Mouse (Mus musculus): ENCODE results near the gene Arhgef25. TPM values are rescaled to one million over a fixed set of nuclear protein-coding genes. Genes with fewer than 3 reads are reported as not detected.

The Arhgef25 gene
- polyA plus RNA-seq, 1 experiment: 31.8 TPM

DNA sequence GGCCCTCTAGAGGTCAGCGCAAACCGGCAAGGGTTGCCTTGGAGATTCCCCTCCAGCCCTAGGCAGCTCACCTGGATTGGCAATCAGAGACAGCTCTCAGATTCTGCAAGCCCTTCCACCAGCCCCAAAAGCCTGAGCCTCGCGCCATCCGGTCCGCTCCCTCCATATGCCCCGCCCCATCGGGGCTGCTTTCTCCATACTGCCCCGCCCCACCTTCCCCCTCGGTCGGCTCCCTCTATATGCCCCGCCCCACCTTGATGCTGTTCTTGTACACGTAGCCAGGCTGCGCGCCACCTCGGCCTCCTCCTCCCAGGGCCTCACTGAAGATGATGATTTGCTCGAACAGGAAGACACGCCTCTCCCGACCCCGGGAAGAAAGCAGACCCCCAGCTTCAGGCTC lies 6.1 kb downstream of the Arhgef25 start:
- H3K4me3 ChIP-seq (ENCODE audit: insufficient read depth, poor library complexity, severe bottlenecking): no peak overlapping the region
- H3K36me3 ChIP-seq (ENCODE audit: control insufficient read depth, insufficient read depth): no peaks in the 10 kb centered on the region
- H3K79me3 ChIP-seq (ENCODE audit: low read depth): no peaks in the 10 kb centered on the region
- no peaks in the 10 kb centered on the region for H3K79me2 ChIP-seq (ENCODE audit: control insufficient read depth, insufficient read depth)
- TF ChIP-seq CEBPB (IDR thresholded peaks at IDR 0.05; ENCODE audit: low read depth): no peak
- no peak for TF ChIP-seq MYOD1 (IDR thresholded peaks at IDR 0.05; ENCODE audit: control insufficient read depth, insufficient read length, low read depth)
- no peak for TF ChIP-seq CTCF (IDR thresholded peaks at IDR 0.05; ENCODE audit: control insufficient read depth, insufficient read depth, insufficient read length)
- TF ChIP-seq MAX (IDR thresholded peaks at IDR 0.05): no peak
- TF ChIP-seq MYOG (IDR thresholded peaks at IDR 0.05; ENCODE audit: control insufficient read depth, extremely low read depth, insufficient read length): no peak
- TF ChIP-seq USF1 (IDR thresholded peaks at IDR 0.05; ENCODE audit: low read depth): no peak
- TF ChIP-seq FOSL1 (IDR thresholded peaks at IDR 0.05; ENCODE audit: insufficient read depth, low read length, poor library complexity, severe bottlenecking): no peak
- H3ac ChIP-seq (ENCODE audit: control insufficient read depth, insufficient read length, low read depth): no peak overlapping the region
- H3K27me3 ChIP-seq (ENCODE audit: control insufficient read depth, insufficient read depth, insufficient read length): no peaks in the 10 kb centered on the region

DNA sequence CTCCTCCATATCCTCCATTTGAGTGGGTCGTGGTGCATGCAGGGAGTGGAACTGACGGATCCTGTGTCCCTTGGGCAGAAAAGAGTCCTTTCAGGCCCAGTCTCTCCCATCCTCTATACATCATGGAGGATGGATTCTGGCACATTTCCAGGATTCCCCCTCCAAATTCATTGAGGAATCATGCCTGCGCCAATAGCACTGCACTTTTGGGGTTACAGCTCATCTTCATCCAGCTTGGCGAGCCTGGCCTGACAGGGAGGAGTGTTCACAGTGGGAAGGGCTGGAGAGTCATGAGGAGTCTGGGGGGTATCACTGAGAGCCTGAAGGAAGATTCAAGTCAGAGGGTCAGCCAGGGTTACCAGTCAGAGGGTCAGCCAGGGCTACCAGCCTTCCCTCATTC lies 7.3 kb downstream of the Arhgef25 start:
- no peaks in the 10 kb centered on the region for H3K79me2 ChIP-seq (ENCODE audit: control insufficient read depth, insufficient read depth)
- H3ac ChIP-seq (ENCODE audit: control insufficient read depth, insufficient read length, low read depth): no peak overlapping the region
- no peak overlapping the region for H3K4me3 ChIP-seq (ENCODE audit: insufficient read depth, poor library complexity, severe bottlenecking)
- no peaks in the 10 kb centered on the region for H3K27me3 ChIP-seq (ENCODE audit: control insufficient read depth, insufficient read depth, insufficient read length)
- H3K36me3 ChIP-seq (ENCODE audit: control insufficient read depth, insufficient read depth): no peaks in the 10 kb centered on the region
- no peaks in the 10 kb centered on the region for H3K79me3 ChIP-seq (ENCODE audit: low read depth)
- TF ChIP-seq MYOD1 (IDR thresholded peaks at IDR 0.05; ENCODE audit: control insufficient read depth, insufficient read length, low read depth) (no peak), MYOG (IDR thresholded peaks at IDR 0.05; ENCODE audit: control insufficient read depth, extremely low read depth, insufficient read length) (no peak), FOSL1 (IDR thresholded peaks at IDR 0.05; ENCODE audit: insufficient read depth, low read length, poor library complexity, severe bottlenecking) (no peak), USF1 (IDR thresholded peaks at IDR 0.05; ENCODE audit: low read depth) (no peak), CTCF (IDR thresholded peaks at IDR 0.05; ENCODE audit: control insufficient read depth, insufficient read depth, insufficient read length) (no peak), MAX (IDR thresholded peaks at IDR 0.05) (no peak), CEBPB (IDR thresholded peaks at IDR 0.05; ENCODE audit: low read depth) (no peak)

DNA sequence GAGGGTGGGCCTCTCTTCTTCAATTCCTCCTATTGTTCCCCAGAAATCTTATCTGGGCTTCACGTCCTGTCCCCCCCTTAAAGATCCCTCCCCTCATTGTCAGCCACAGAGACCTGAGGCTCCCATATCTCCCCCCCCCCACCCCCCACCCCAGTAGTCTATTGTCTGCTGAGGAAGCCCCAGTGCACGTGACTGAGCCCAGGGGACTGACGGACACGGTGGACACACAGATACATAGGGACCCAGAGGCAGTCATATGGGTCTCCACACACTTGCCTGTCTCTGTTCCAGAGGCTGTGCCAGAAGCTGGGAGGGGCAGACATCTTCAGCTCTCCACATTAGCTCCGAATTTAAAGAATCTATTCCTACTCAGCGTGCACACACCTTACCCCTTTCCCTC lies 8.3 kb downstream of the Arhgef25 start:
- TF ChIP-seq FOSL1 (IDR thresholded peaks at IDR 0.05; ENCODE audit: insufficient read depth, low read length, poor library complexity, severe bottlenecking) (no peak), MYOG (IDR thresholded peaks at IDR 0.05; ENCODE audit: control insufficient read depth, extremely low read depth, insufficient read length) (no peak), MAX (IDR thresholded peaks at IDR 0.05) (no peak)
- Histone ChIP-seq H3K4me3 (ENCODE audit: insufficient read depth, poor library complexity, severe bottlenecking) (no peak overlapping the region), H3K36me3 (ENCODE audit: control insufficient read depth, insufficient read depth) (no peaks in the 10 kb centered on the region), H3K27me3 (ENCODE audit: control insufficient read depth, insufficient read depth, insufficient read length) (no peaks in the 10 kb centered on the region), H3ac (ENCODE audit: control insufficient read depth, insufficient read length, low read depth) (no peak overlapping the region), H3K79me3 (ENCODE audit: low read depth) (no peaks in the 10 kb centered on the region), H3K79me2 (ENCODE audit: control insufficient read depth, insufficient read depth) (no peaks in the 10 kb centered on the region)

DNA sequence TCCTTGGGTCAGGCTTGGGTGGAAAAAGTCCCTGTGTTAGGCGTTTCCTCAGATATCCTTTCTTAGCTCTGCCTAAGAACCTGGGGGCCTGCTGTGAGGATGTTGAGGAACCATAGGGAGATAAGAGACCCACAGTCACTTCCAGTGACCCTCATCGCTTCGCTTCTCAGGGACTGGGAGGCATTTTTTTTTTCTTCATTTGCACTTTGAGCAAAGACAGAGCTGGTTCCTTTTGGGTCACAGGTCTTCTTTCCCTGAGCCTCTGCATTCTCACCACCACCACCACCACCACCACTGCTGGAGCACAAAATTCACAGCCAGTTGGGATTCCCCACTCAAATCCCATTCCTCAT lies 9.2 kb downstream of the Arhgef25 start:
- TF ChIP-seq USF1 (IDR thresholded peaks at IDR 0.05; ENCODE audit: low read depth) (no peak), MAX (IDR thresholded peaks at IDR 0.05) (no peak)
- Histone ChIP-seq H3K27me3 (ENCODE audit: control insufficient read depth, insufficient read depth, insufficient read length) (no peaks in the 10 kb centered on the region), H3K79me2 (ENCODE audit: control insufficient read depth, insufficient read depth) (no peaks in the 10 kb centered on the region), H3K4me3 (ENCODE audit: insufficient read depth, poor library complexity, severe bottlenecking) (no peak overlapping the region), H3ac (ENCODE audit: control insufficient read depth, insufficient read length, low read depth) (no peak overlapping the region), H3K36me3 (ENCODE audit: control insufficient read depth, insufficient read depth) (no peaks in the 10 kb centered on the region), H3K79me3 (ENCODE audit: low read depth) (no peaks in the 10 kb centered on the region)

DNA sequence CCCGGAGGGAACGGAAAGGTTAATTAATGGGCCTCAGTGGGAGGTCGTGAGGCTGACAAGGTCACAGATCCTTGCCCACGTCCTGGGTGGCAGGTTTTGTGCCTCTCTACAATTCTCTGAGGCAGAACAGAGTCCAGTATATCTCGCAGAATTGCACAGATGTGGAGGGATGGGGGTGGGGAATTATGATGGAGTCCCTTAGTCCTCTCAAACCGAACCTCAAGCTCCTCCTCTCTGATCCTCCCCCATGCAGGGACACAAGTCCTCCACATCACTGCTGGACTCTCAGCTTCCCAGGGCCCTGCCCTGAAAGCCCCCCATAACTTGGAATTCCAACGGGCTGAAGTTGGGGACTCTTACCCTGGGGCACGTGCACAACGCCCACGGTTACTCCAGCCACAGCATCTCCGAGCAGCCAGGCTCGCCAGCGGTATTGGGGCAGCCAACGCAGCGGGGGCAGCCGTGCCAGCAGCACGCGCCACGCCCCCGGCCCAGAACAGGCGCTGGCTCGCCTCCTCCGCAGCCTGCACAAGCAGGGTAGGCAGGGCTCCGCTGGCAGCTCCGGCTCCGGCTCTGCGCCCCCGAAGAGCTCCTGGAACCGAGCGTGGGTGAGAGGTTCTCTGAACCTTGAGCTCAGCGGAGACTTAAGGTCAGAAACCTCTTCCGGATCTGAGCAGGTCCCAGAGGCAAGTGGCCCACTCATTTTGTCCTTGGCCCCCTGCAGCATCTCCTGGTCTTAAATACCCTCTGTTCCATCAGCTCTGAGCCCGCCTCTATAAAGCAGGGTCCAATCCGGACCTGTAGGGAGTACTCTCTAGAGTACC lies 9.8 kb downstream of the Arhgef25 start, which contains the start of gene Slc26a10:
TSS of gene Slc26a10 (minus strand) at position 775 of the 824 bp plus-strand sequence.
- TF ChIP-seq MYOG (IDR thresholded peaks at IDR 0.05; ENCODE audit: control insufficient read depth, extremely low read depth, insufficient read length): no peak
- TF ChIP-seq CEBPB (IDR thresholded peaks at IDR 0.05; ENCODE audit: low read depth): no peak
- no peak for TF ChIP-seq FOSL1 (IDR thresholded peaks at IDR 0.05; ENCODE audit: insufficient read depth, low read length, poor library complexity, severe bottlenecking)
- no peak for TF ChIP-seq CTCF (IDR thresholded peaks at IDR 0.05; ENCODE audit: control insufficient read depth, insufficient read depth, insufficient read length)
- no peak for TF ChIP-seq MYOD1 (IDR thresholded peaks at IDR 0.05; ENCODE audit: control insufficient read depth, insufficient read length, low read depth)
- no peak for TF ChIP-seq MAX (IDR thresholded peaks at IDR 0.05)
- TF ChIP-seq USF1 (IDR thresholded peaks at IDR 0.05; ENCODE audit: low read depth): no peak
- no peaks in the 10 kb centered on the region for H3K27me3 ChIP-seq (ENCODE audit: control insufficient read depth, insufficient read depth, insufficient read length)
- no peak within 1 kb of the TSS for H3K4me3 ChIP-seq (ENCODE audit: insufficient read depth, poor library complexity, severe bottlenecking)
- no peak within 1 kb of the TSS for H3ac ChIP-seq (ENCODE audit: control insufficient read depth, insufficient read length, low read depth)
- H3K79me3 ChIP-seq (ENCODE audit: low read depth): no peaks in the 10 kb centered on the region
- H3K36me3 ChIP-seq (ENCODE audit: control insufficient read depth, insufficient read depth): no peaks in the 10 kb centered on the region
- no peaks in the 10 kb centered on the region for H3K79me2 ChIP-seq (ENCODE audit: control insufficient read depth, insufficient read depth)
